Comparison of ENCODE assay signal across 10 mouse cellular contexts in genomic region chr11:97536083-97536747, GRCm38 (mm10). TPM values are rescaled to one million over a fixed set of nuclear protein-coding genes. Genes with fewer than 3 reads are reported as not detected.
DNase-seq lines count a peak whose midpoint lies in the region; ATAC-seq lines count a peak whose summit lies in the region.
"Had no signal": no experiment of that assay in that cellular context is flagged by ENCODE, and none has a peak within 500 bp of the region (broad histone marks: within the 10 kb centered on the region; RNA-seq: fewer than 3 reads in every experiment).

No protein-coding gene starts in this region.

- H3K4me3 ChIP-seq in heart, embryonic 16.5 days (ENCODE audit: low read length), result peak overlapping the region; percentile 49
- H3K4me3 ChIP-seq in forebrain, embryonic 16.5 days (replicated peaks; ENCODE audit: low read length), result no peak overlapping the region
- H3K4me3 ChIP-seq in midbrain, embryonic 12.5 days, result peak overlapping the region; percentile 35; the same call in 1 of the 2 replicates

- H3K27me3 ChIP-seq in heart, embryonic 16.5 days (ENCODE audit: control insufficient read depth, insufficient read depth, low read length), result peaks cover 76% of the 10 kb centered on the region
- H3K27me3 ChIP-seq in forebrain, embryonic 16.5 days (replicated peaks; ENCODE audit: control insufficient read depth, insufficient read depth, low read length), result peaks cover 23% of the 10 kb centered on the region
- H3K27me3 ChIP-seq in midbrain, embryonic 12.5 days, result peaks cover 77% of the 10 kb centered on the region

- WGBS in heart, embryonic 16.5 days, result 10% methylated on average over 35 of the region's 35 CpGs
- 34% methylated on average over 35 of the region's 35 CpGs for WGBS in forebrain, embryonic 16.5 days
- 16% methylated on average over 35 of the region's 35 CpGs for WGBS in midbrain, embryonic 12.5 days

- H3K36me3 ChIP-seq in heart, embryonic 16.5 days (ENCODE audit: control insufficient read depth, insufficient read depth), result no peaks in the 10 kb centered on the region
- peaks cover 4% of the 10 kb centered on the region for H3K36me3 ChIP-seq in forebrain, embryonic 16.5 days (ENCODE audit: control insufficient read depth, insufficient read depth)
- H3K36me3 ChIP-seq in midbrain, embryonic 12.5 days, result peaks cover 5% of the 10 kb centered on the region; the same call in 1 of the 2 replicates
- H3K36me3 ChIP-seq: G1E had no signal

- H3K9ac ChIP-seq in heart, embryonic 16.5 days (ENCODE audit: low read length), result no peak overlapping the region
- no peak overlapping the region for H3K9ac ChIP-seq in forebrain, embryonic 16.5 days (replicated peaks; ENCODE audit: low read depth, low read length)
- no peak overlapping the region for H3K9ac ChIP-seq in midbrain, embryonic 12.5 days (replicated peaks)

- ATAC-seq in heart, embryonic 16.5 days (replicated peaks; ENCODE audit: extremely low read depth, insufficient read depth, low FRiP score), result no peak
- no peak for ATAC-seq in forebrain, embryonic 16.5 days
- no peak for ATAC-seq in midbrain, embryonic 12.5 days (ENCODE audit: low FRiP score, low read depth)
- no peak for ATAC-seq in monocyte, adult 5-6 weeks (replicated peaks; ENCODE audit: insufficient number of reproducible peaks, low FRiP score, low TSS enrichment, poor library complexity, severe bottlenecking)

- peaks cover 27% of the 10 kb centered on the region for H3K4me1 ChIP-seq in heart, embryonic 16.5 days (ENCODE audit: control insufficient read depth, insufficient read depth, low read length)
- peaks cover 58% of the 10 kb centered on the region for H3K4me1 ChIP-seq in forebrain, embryonic 16.5 days (replicated peaks; ENCODE audit: control insufficient read depth, insufficient read depth, low read length)
- H3K4me1 ChIP-seq in midbrain, embryonic 12.5 days, result peaks cover 70% of the 10 kb centered on the region

- no peak for DNase-seq in heart, adult 18-20 months
- peak; percentile 65 for DNase-seq in cerebellum, adult 8-10 months
- DNase-seq in layer of hippocampus, adult 18-20 months (ENCODE audit: low spot score in 2 of 2), result no peak
- no peak for DNase-seq in left cerebral cortex, adult 8-10 months (ENCODE audit: low spot score in 2 of 2)

- no peak overlapping the region for H3K27ac ChIP-seq in heart, embryonic 16.5 days (ENCODE audit: low read length)
- no peak overlapping the region for H3K27ac ChIP-seq in forebrain, embryonic 16.5 days (ENCODE audit: low read length)
- H3K27ac ChIP-seq in midbrain, embryonic 12.5 days (replicated peaks), result no peak overlapping the region

- peak overlapping the region; percentile 74 for H3K4me2 ChIP-seq in heart, embryonic 16.5 days (ENCODE audit: low read depth, low read length)
- peak overlapping the region; percentile 53; the same call in 1 of the 2 replicates for H3K4me2 ChIP-seq in forebrain, embryonic 16.5 days (ENCODE audit: low read length)
- peak overlapping the region; percentile 55 for H3K4me2 ChIP-seq in midbrain, embryonic 12.5 days (replicated peaks)

- no peaks in the 10 kb centered on the region for H3K9me3 ChIP-seq in heart, embryonic 16.5 days (replicated peaks; ENCODE audit: control insufficient read depth, low read length)
- H3K9me3 ChIP-seq in forebrain, embryonic 16.5 days (ENCODE audit: control insufficient read depth, low read length), result no peaks in the 10 kb centered on the region
- no peaks in the 10 kb centered on the region for H3K9me3 ChIP-seq in midbrain, embryonic 12.5 days

RNA-seq across cellular contexts. Expression of gene 4933428G20Rik, which starts 36.1 kb away (rescaled TPM):
- polyA plus RNA-seq in heart, embryonic 16.5 days (2015; fragmentation: Nextera tagmentation; extraction: Ambion mirVana), result 0.92 and 1.2 TPM in 2 replicates
- total RNA-seq in heart, adult 18-20 months (2021), result not detected
- 0.29 and 1.2 TPM in 2 replicates for polyA plus RNA-seq in forebrain, embryonic 16.5 days (2015; fragmentation: Nextera tagmentation; extraction: Ambion mirVana)
- 0.77 and 0.84 TPM in 2 replicates for polyA plus RNA-seq in midbrain, embryonic 12.5 days (2016; fragmentation: Nextera tagmentation; extraction: Ambion mirVana)
- not detected in 3 replicates for total RNA-seq in monocyte, adult 5-6 weeks (2017)
- not detected for total RNA-seq in layer of hippocampus, adult 18-20 months (2021)
- not detected for total RNA-seq in left cerebral cortex, adult 8-10 months (2022)
- total RNA-seq: common myeloid progenitor, adult 5-6 weeks; G1E had no signal
- polyA plus RNA-seq: G1E had no signal

RNA-seq across cellular contexts. Expression of gene Srcin1, which starts 39.8 kb away (rescaled TPM):
- 0.04 and 0.08 TPM in 2 replicates for polyA plus RNA-seq in heart, embryonic 16.5 days (2015; fragmentation: Nextera tagmentation; extraction: Ambion mirVana)
- under 1 TPM; 0.18 to 0.25 TPM for total RNA-seq in heart, adult 18-20 months (2021)
- 7.0 and 9.9 TPM in 2 replicates for polyA plus RNA-seq in forebrain, embryonic 16.5 days (2015; fragmentation: Nextera tagmentation; extraction: Ambion mirVana)
- 6.5 and 7.3 TPM in 2 replicates for polyA plus RNA-seq in midbrain, embryonic 12.5 days (2016; fragmentation: Nextera tagmentation; extraction: Ambion mirVana)
- 0.10 to 0.58 TPM (median 0.21 TPM) in 3 replicates for total RNA-seq in monocyte, adult 5-6 weeks (2017)
- total RNA-seq in layer of hippocampus, adult 18-20 months (2021), result 100 to 1,000 TPM; 218 to 221 TPM
- total RNA-seq in left cerebral cortex, adult 8-10 months (2022), result 100 to 1,000 TPM; 255 to 270 (median 262) TPM
- total RNA-seq: common myeloid progenitor, adult 5-6 weeks had no signal

Comparison
In these comparisons a context has a peak if more than half of its experiments do, and no peak if none do; other contexts are left out.
1. RNA of gene Srcin1, which starts 39.8 kb away (total RNA-seq): 255 to 270 TPM in left cerebral cortex, adult 8-10 months and 218 to 221 TPM in layer of hippocampus, adult 18-20 months; 0.18 to 0.25 TPM in heart, adult 18-20 months and 0.10 to 0.58 TPM in monocyte, adult 5-6 weeks; every median in the first group is over 100 times any median in the second.
2. Peak in every context shown above with its lines, with median percentiles within 50 percentile points of each other: H3K4me2 ChIP-seq.